Mouse (Mus musculus) embryonic fibroblast, embryonic 13.5 days (primary cell): Measurements from ENCODE around the gene Trim71.

Experiments
- CTCF ChIP-seq: IDR thresholded peaks from 2 replicates; pipeline ENCODE4 v1.5.1; 2011; ENCODE audit warnings: mild to moderate bottlenecking, control low read depth, low read length, moderate library complexity, borderline replicate concordance; ENCODE audit not compliant: insufficient read depth
- POLR2A ChIP-seq: IDR thresholded peaks from 2 replicates; pipeline ENCODE4 v1.6.1; 2011; ENCODE audit warnings: low read depth, mild to moderate bottlenecking, control low read depth, low read length, moderate library complexity

GRCm38 (mm10) chr9:114560771-114561670 lies 3.1 kb downstream of the Trim71 start:
- TF ChIP-seq POLR2A (no peak), CTCF (no peak)
